Mouse (Mus musculus) urinary bladder, postnatal 10 days (tissue): Measurements from ENCODE around the gene Hsd17b3.

Experiments used
- DNase-seq: peaks from one replicate; pipeline ENCODE4 v3.0.0; 2022; ENCODE audit warnings: low spot score

The Hsd17b3 gene

DNA sequence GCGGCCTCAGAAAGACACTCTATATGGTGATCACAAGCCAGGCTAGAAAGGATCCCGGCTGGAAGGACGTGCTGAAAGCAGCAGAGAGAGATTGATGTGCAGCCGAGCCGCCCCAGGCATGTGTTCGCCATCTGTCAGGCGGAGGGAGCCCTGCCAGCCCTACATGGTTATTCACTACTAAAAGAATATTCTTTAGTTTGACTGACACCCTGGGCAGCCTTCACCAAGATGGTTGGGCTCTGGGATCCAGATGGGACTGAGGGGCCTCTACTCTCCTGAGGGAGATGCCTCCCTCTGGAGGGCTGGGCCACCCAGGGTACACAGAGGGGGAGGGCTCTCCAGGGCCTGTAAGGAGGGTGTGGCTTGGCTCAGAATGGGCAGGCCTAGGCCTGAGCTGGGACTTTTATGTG lies 68.1 kb downstream of the Hsd17b3 start:
- no peak for DNase-seq

DNA sequence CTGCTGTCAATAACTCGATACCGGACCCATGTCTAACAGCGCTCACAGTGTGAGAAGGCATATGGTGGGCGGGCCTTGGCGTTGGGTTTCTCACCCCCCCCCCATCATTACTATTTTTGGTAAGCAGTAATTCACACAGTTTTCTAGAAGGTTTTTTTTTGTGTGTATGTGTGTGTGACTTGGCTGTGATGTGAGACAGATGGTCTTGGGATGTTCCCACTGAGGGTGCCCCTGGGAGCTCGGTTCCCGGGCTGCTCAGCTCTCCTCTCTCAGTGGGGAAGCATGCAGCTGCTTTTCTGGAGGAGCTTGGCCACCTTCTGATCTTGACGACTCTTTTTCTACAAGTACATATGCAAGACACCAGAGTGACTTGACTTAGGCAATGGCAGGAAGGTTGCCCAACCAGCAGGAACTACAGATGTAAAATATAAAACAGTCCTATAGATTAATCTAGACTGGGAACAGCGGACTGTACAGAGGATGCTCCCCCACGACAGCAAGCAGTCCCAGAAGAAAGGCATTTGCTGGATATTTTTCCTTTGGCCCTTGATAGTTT lies 70.4 kb downstream of the Hsd17b3 start:
- no peak for DNase-seq

DNA sequence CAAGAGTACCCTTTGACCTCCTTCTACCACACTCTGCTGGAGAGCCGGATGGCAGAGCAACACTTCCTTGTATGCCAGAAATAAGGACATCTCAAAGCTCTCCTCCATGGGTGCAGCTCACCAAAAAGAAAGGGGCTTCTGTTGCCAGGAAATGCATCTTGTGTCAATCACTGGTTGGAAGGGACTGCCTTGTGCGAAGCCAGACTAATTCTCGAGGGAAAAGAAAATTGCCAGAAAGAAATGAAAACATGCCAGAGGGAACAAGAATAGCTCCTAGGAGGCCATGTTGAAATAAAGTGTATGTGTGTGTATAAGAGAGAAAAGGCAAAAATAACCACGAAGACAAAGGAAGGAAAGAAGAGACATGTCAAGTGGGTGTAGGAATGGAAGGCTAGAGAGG lies 73.0 kb downstream of the Hsd17b3 start:
- DNase-seq, result no peak

DNA sequence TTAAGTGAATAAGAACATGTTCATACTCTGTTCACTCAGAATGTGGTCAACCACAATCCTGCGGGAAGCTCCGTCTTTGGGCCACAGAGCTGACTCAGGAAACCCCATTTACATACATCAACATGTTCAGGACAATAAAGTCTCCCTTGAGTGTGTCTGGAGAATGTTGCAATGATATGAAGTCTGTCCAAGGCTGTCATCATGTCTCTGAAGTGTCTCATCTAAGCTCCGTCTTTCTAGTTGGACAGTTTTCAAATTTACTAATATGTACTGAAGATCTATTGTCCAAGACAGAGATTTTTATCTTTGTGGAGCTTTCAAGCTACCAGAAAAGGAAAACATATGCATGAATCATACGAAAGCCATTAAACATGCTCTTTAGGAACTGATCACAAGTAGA lies 77.9 kb downstream of the Hsd17b3 start:
- DNase-seq, result no peak
